Mouse (Mus musculus) lung, embryonic 16.5 days (tissue): Measurements from ENCODE around the gene Stx8. TPM values are rescaled to one million over a fixed set of nuclear protein-coding genes. Genes with fewer than 3 reads are reported as not detected.

Experiments used
- ATAC-seq: fragments of 200-750 bp; cut with Nextera tagmentation; 2 replicates; pipeline ENCODE4 v1.8.0; 2017; ENCODE audit warnings: low read depth, mild to moderate bottlenecking, moderate library complexity
- H3K27ac ChIP-seq: fragments of 300-500 bp; sonication (generic); 2 replicates; pipeline ENCODE4 v1.5.1; 2014; ENCODE audit warnings: mild to moderate bottlenecking, control low read depth, low read length
- H3K27me3 ChIP-seq: fragments of 300-500 bp; sonication (generic); 2 replicates; pipeline ENCODE4 v1.6.1; 2014; ENCODE audit warnings: low read depth, low read length, mixed read lengths; ENCODE audit not compliant: control insufficient read depth, insufficient read depth
- H3K36me3 ChIP-seq: fragments of 300-500 bp; sonication (generic); 2 replicates; pipeline ENCODE4 v1.6.1; 2014; ENCODE audit warnings: low read length; ENCODE audit not compliant: control insufficient read depth, insufficient read depth
- H3K4me1 ChIP-seq: fragments of 300-500 bp; sonication (generic); replicated peaks from 2 replicates; pipeline ENCODE4 v1.6.1; 2014; ENCODE audit warnings: low read length, mixed read lengths; ENCODE audit not compliant: control insufficient read depth, insufficient read depth
- H3K4me2 ChIP-seq: fragments of 300-500 bp; sonication (generic); 2 replicates; pipeline ENCODE4 v1.6.1; 2014; ENCODE audit warnings: low read depth, low read length, control low read depth
- H3K4me3 ChIP-seq: fragments of 300-500 bp; sonication (generic); 2 replicates; pipeline ENCODE4 v1.5.1; 2014; ENCODE audit warnings: mild to moderate bottlenecking, low read length, control low read depth
- H3K9ac ChIP-seq: fragments of 300-500 bp; sonication (generic); 2 replicates; pipeline ENCODE4 v1.6.1; 2014; ENCODE audit warnings: low read length, control low read depth
- H3K9me3 ChIP-seq: fragments of 300-500 bp; sonication (generic); 2 replicates; pipeline ENCODE4 v1.6.1; 2016; ENCODE audit warnings: low read length; ENCODE audit not compliant: control insufficient read depth
- WGBS: fragments of 180-500 bp; shearing (Covaris S2); extraction: QIAGEN DNeasy Blood & Tissue Kit; methylation state at CpG from one replicate; pipeline ENCODE4 v1.1.7; 2014; 5-methylcytosine and 5-hydroxymethylcytosine counted together
- polyA plus RNA-seq: library from polyadenylated mRNA; unstranded; fragments of >200 nt; fragmentation: Nextera tagmentation; extraction: Ambion mirVana; gene quantifications from 2 replicates; pipeline ENCODE4 v1.2.1, GENCODE M21; 2015

Gene Stx8
- polyA plus RNA-seq, 1 experiment from 2014 or later = 64.7 TPM

- WGBS = 33% methylated on average over 6 of the region's 6 CpGs
- Histone ChIP-seq H3K36me3 (no peaks in the 10 kb centered on the region), H3K27me3 (no peaks in the 10 kb centered on the region), H3K4me2 (no peak overlapping the region), H3K9ac (no peak overlapping the region), H3K9me3 (no peaks in the 10 kb centered on the region), H3K4me3 (no peak overlapping the region), H3K4me1 (peaks cover 5% of the 10 kb centered on the region; the same call in 1 of the 2 replicates), H3K27ac (no peak overlapping the region)
- no peak for ATAC-seq
These were observed 148.2 kb downstream of the Stx8 start for GRCm38 (mm10) chr11:68114202-68114601.

GRCm38 (mm10) chr11:68116157-68116556 lies 150.2 kb downstream of the Stx8 start:
- Histone ChIP-seq H3K9ac (no peak overlapping the region), H3K4me2 (no peak overlapping the region), H3K4me3 (no peak overlapping the region), H3K27ac (no peak overlapping the region), H3K4me1 (peaks cover 5% of the 10 kb centered on the region; the same call in 1 of the 2 replicates), H3K9me3 (no peaks in the 10 kb centered on the region), H3K27me3 (no peaks in the 10 kb centered on the region), H3K36me3 (no peaks in the 10 kb centered on the region)
- no peak for ATAC-seq
- 29% methylated on average over 4 of the region's 4 CpGs for WGBS

GRCm38 (mm10) chr11:68117878-68118660 lies 152.1 kb downstream of the Stx8 start:
- 91% methylated on average over 10 of the region's 10 CpGs for WGBS
- peaks cover 5% of the 10 kb centered on the region; the same call in 1 of the 2 replicates for H3K4me1 ChIP-seq
- H3K27me3 ChIP-seq = no peaks in the 10 kb centered on the region
- no peak overlapping the region for H3K9ac ChIP-seq
- no peak overlapping the region for H3K4me2 ChIP-seq
- H3K27ac ChIP-seq = no peak overlapping the region
- H3K4me3 ChIP-seq = no peak overlapping the region
- H3K9me3 ChIP-seq = no peaks in the 10 kb centered on the region
- no peaks in the 10 kb centered on the region for H3K36me3 ChIP-seq
- ATAC-seq = no peak

- WGBS = 80% methylated on average over 4 of the region's 4 CpGs
- no peak overlapping the region for H3K9ac ChIP-seq
- no peak overlapping the region for H3K4me2 ChIP-seq
- H3K27ac ChIP-seq = no peak overlapping the region
- H3K27me3 ChIP-seq = no peaks in the 10 kb centered on the region
- H3K4me3 ChIP-seq = no peak overlapping the region
- H3K4me1 ChIP-seq = peaks cover under 1% of the 10 kb centered on the region; the same call in 1 of the 2 replicates
- ATAC-seq = no peak
- H3K9me3 ChIP-seq = no peaks in the 10 kb centered on the region
- H3K36me3 ChIP-seq = no peaks in the 10 kb centered on the region
These were observed 152.7 kb downstream of the Stx8 start for GRCm38 (mm10) chr11:68118679-68119078.

- H3K4me3 ChIP-seq = no peak overlapping the region
These were observed 153.1 kb downstream of the Stx8 start for GRCm38 (mm10) chr11:68119136-68119535.

GRCm38 (mm10) chr11:68121260-68121659 lies 155.3 kb downstream of the Stx8 start:
- no peaks in the 10 kb centered on the region for H3K36me3 ChIP-seq
- no peak overlapping the region for H3K9ac ChIP-seq
- H3K4me2 ChIP-seq = no peak overlapping the region
- H3K9me3 ChIP-seq = no peaks in the 10 kb centered on the region
- H3K4me1 ChIP-seq = no peaks in the 10 kb centered on the region; the same call in 1 of the 2 replicates
- H3K4me3 ChIP-seq = no peak overlapping the region
- ATAC-seq = no peak
- no peaks in the 10 kb centered on the region for H3K27me3 ChIP-seq
- WGBS = 44% methylated on average over 6 of the region's 6 CpGs
- H3K27ac ChIP-seq = no peak overlapping the region

More at GRCm38 (mm10) chr11:68119136-68119535, 153.1 kb downstream of the Stx8 start:
- Histone ChIP-seq H3K36me3 (no peaks in the 10 kb centered on the region), H3K27me3 (no peaks in the 10 kb centered on the region), H3K9ac (no peak overlapping the region), H3K27ac (no peak overlapping the region), H3K9me3 (no peaks in the 10 kb centered on the region), H3K4me2 (no peak overlapping the region), H3K4me1 (no peaks in the 10 kb centered on the region; the same call in 1 of the 2 replicates)
- ATAC-seq = no peak
- 85% methylated on average over 13 of the region's 13 CpGs for WGBS

GRCm38 (mm10) chr11:68121660-68122059 lies 155.7 kb downstream of the Stx8 start:
- no peaks in the 10 kb centered on the region for H3K36me3 ChIP-seq
- ATAC-seq = no peak
- H3K4me2 ChIP-seq = no peak overlapping the region
- 71% methylated on average over 6 of the region's 6 CpGs for WGBS
- no peak overlapping the region for H3K4me3 ChIP-seq
- H3K9ac ChIP-seq = no peak overlapping the region
- H3K27ac ChIP-seq = no peak overlapping the region
- no peaks in the 10 kb centered on the region for H3K4me1 ChIP-seq
- no peaks in the 10 kb centered on the region for H3K9me3 ChIP-seq
- H3K27me3 ChIP-seq = no peaks in the 10 kb centered on the region

- no peak overlapping the region for H3K9ac ChIP-seq
- WGBS = 85% methylated on average over 9 of the region's 9 CpGs
- H3K4me3 ChIP-seq = no peak overlapping the region
- no peaks in the 10 kb centered on the region for H3K4me1 ChIP-seq
- H3K27ac ChIP-seq = no peak overlapping the region
- ATAC-seq = no peak
- no peaks in the 10 kb centered on the region for H3K27me3 ChIP-seq
- no peaks in the 10 kb centered on the region for H3K36me3 ChIP-seq
- no peak overlapping the region for H3K4me2 ChIP-seq
- H3K9me3 ChIP-seq = no peaks in the 10 kb centered on the region
These were observed 160.1 kb downstream of the Stx8 start for GRCm38 (mm10) chr11:68126071-68126470.

GRCm38 (mm10) chr11:68134494-68134893 lies 168.5 kb downstream of the Stx8 start:
- Histone ChIP-seq H3K27me3 (no peaks in the 10 kb centered on the region), H3K27ac (no peak overlapping the region), H3K9ac (no peak overlapping the region), H3K4me2 (no peak overlapping the region), H3K36me3 (no peaks in the 10 kb centered on the region), H3K4me1 (peaks cover 20% of the 10 kb centered on the region), H3K9me3 (no peaks in the 10 kb centered on the region), H3K4me3 (no peak overlapping the region)
- ATAC-seq = peak; percentile 72
- 48% methylated on average over 7 of the region's 7 CpGs for WGBS
